In genomic region chr5:126201996-126202395, GRCm38 (mm10) we compare ENCODE assay signal across 24 mouse cellular contexts.
DNase-seq lines count a peak whose midpoint lies in the region; ATAC-seq and TF ChIP-seq lines count a peak whose summit lies in the region.
"Had no signal": no experiment of that assay in that cellular context is flagged by ENCODE, and none has a peak within 500 bp of the region (broad histone marks: within the 10 kb centered on the region; RNA-seq: fewer than 3 reads in every experiment).

No protein-coding gene starts in this region.

- peak; percentile 25 for DNase-seq in hindbrain, embryonic 10.5 days (ENCODE audit: low spot score)
- DNase-seq in brain, embryonic 14.5 days (ENCODE audit: low read depth) = peak; percentile 27
- DNase-seq in forelimb bud, embryonic 11.5 days (ENCODE audit: low read depth, low spot score) = peak; percentile 3
- peak; percentile 49 for DNase-seq in neural tube, embryonic 11.5 days (ENCODE audit: low spot score)
- no peak for DNase-seq in layer of hippocampus, adult 2 months (ENCODE audit: low spot score in 2 of 2)
- no peak for DNase-seq in urinary bladder, postnatal 36 days (ENCODE audit: low spot score in 2 of 2)
- no peak for DNase-seq in spleen, adult 18-20 months
- DNase-seq: adrenal gland, adult 8-10 months; cerebellum, adult 18-20 months; kidney, adult 9 months; kidney, postnatal 25 days; lung, postnatal 4 days; right cerebral cortex, adult 18-20 months; right cerebral cortex, postnatal 4 days; thymus, postnatal 25 days had no signal

- peaks cover 6% of the 10 kb centered on the region for H3K4me1 ChIP-seq in hindbrain, embryonic 10.5 days (replicated peaks)
- peaks cover 3% of the 10 kb centered on the region; the same call in 1 of the 2 replicates for H3K4me1 ChIP-seq in hindbrain, embryonic 16.5 days (ENCODE audit: control insufficient read depth, insufficient read depth, low read depth, low read length)
- 0 out of 2 replicates have a peak, but pooled peaks cover 3% of the 10 kb centered on the region for H3K4me1 ChIP-seq in neural tube, embryonic 11.5 days (ENCODE audit: control insufficient read depth, insufficient read depth, low read length)
- H3K4me1 ChIP-seq: embryonic facial prominence, embryonic 10.5 days; forebrain, embryonic 15.5 days; intestine, embryonic 15.5 days; limb, embryonic 15.5 days; liver, embryonic 15.5 days; lung, embryonic 15.5 days; stomach, embryonic 15.5 days had no signal

- TF ChIP-seq POLR2A in brain, embryonic 14.5 days (IDR thresholded peaks at IDR 0.05; ENCODE audit: borderline replicate concordance, extremely low read depth, insufficient read depth, insufficient read length, poor library complexity, severe bottlenecking) = no peak

- no peak for ATAC-seq in hindbrain, embryonic 16.5 days
- no peak for ATAC-seq in neural tube, embryonic 11.5 days (ENCODE audit: insufficient read depth, low FRiP score, low TSS enrichment)
- ATAC-seq: activated CD4-positive, CD25-positive, alpha-beta regulatory T cell, adult 4 months; forebrain, embryonic 15.5 days; intestine, embryonic 15.5 days had no signal

- no peak overlapping the region for H3K9ac ChIP-seq in hindbrain, embryonic 16.5 days (ENCODE audit: low read depth, low read length)
- no peak overlapping the region for H3K9ac ChIP-seq in neural tube, embryonic 11.5 days (ENCODE audit: low read length)
- H3K9ac ChIP-seq: forebrain, embryonic 15.5 days; intestine, embryonic 15.5 days; limb, embryonic 15.5 days; liver, embryonic 15.5 days; lung, embryonic 15.5 days; stomach, embryonic 15.5 days had no signal

- TF ChIP-seq CTCF in brain, embryonic 14.5 days (IDR thresholded peaks at IDR 0.05; ENCODE audit: borderline replicate concordance, extremely low read depth, insufficient read depth, insufficient read length) = no peak
- no peak for TF ChIP-seq CTCF in layer of hippocampus, adult 2 months (conservative IDR thresholded peaks at IDR 0.05)

- WGBS in hindbrain, embryonic 10.5 days = 39% methylated on average over 9 of the region's 9 CpGs
- WGBS in hindbrain, embryonic 16.5 days = 32% methylated on average over 9 of the region's 9 CpGs
- 15% methylated on average over 9 of the region's 9 CpGs for WGBS in neural tube, embryonic 11.5 days

- no peak overlapping the region for H3K4me2 ChIP-seq in hindbrain, embryonic 16.5 days (ENCODE audit: low read length)
- H3K4me2 ChIP-seq in neural tube, embryonic 11.5 days (ENCODE audit: low read depth) = no peak overlapping the region
- H3K4me2 ChIP-seq: forebrain, embryonic 15.5 days; intestine, embryonic 15.5 days; limb, embryonic 15.5 days; liver, embryonic 15.5 days; lung, embryonic 15.5 days; stomach, embryonic 15.5 days had no signal

- no peaks in the 10 kb centered on the region for H3K9me3 ChIP-seq in hindbrain, embryonic 10.5 days
- H3K9me3 ChIP-seq in hindbrain, embryonic 16.5 days (ENCODE audit: control insufficient read depth, low read length) = no peaks in the 10 kb centered on the region
- no peaks in the 10 kb centered on the region for H3K9me3 ChIP-seq in neural tube, embryonic 11.5 days (ENCODE audit: control insufficient read depth, low read length)
- H3K9me3 ChIP-seq: embryonic facial prominence, embryonic 10.5 days; forebrain, embryonic 15.5 days; intestine, embryonic 15.5 days; limb, embryonic 15.5 days; lung, embryonic 15.5 days; stomach, embryonic 15.5 days had no signal

- no peak overlapping the region for H3K27ac ChIP-seq in hindbrain, embryonic 10.5 days
- H3K27ac ChIP-seq in hindbrain, embryonic 16.5 days (ENCODE audit: low read depth, low read length) = no peak overlapping the region
- no peak overlapping the region for H3K27ac ChIP-seq in neural tube, embryonic 11.5 days (ENCODE audit: low read depth, low read length)
- no peak overlapping the region for H3K27ac ChIP-seq in layer of hippocampus, adult 2 months
- H3K27ac ChIP-seq: embryonic facial prominence, embryonic 10.5 days; forebrain, embryonic 15.5 days; intestine, embryonic 15.5 days; limb, embryonic 15.5 days; liver, embryonic 15.5 days; lung, embryonic 15.5 days; stomach, embryonic 15.5 days had no signal

- no peaks in the 10 kb centered on the region for H3K27me3 ChIP-seq in hindbrain, embryonic 10.5 days (ENCODE audit: insufficient read depth, poor library complexity, severe bottlenecking)
- no peaks in the 10 kb centered on the region for H3K27me3 ChIP-seq in hindbrain, embryonic 16.5 days (replicated peaks; ENCODE audit: control insufficient read depth, insufficient read depth, low read length)
- H3K27me3 ChIP-seq in neural tube, embryonic 11.5 days (ENCODE audit: control insufficient read depth, insufficient read depth, low read length) = no peaks in the 10 kb centered on the region
- H3K27me3 ChIP-seq: forebrain, embryonic 15.5 days; intestine, embryonic 15.5 days; limb, embryonic 15.5 days; liver, embryonic 15.5 days; lung, embryonic 15.5 days; stomach, embryonic 15.5 days had no signal

- H3K36me3 ChIP-seq in hindbrain, embryonic 10.5 days = no peaks in the 10 kb centered on the region
- no peaks in the 10 kb centered on the region for H3K36me3 ChIP-seq in hindbrain, embryonic 16.5 days (ENCODE audit: control insufficient read depth, insufficient read depth, low read length)
- no peaks in the 10 kb centered on the region for H3K36me3 ChIP-seq in neural tube, embryonic 11.5 days (ENCODE audit: control insufficient read depth, insufficient read depth, low read length)
- H3K36me3 ChIP-seq: embryonic facial prominence, embryonic 10.5 days; forebrain, embryonic 15.5 days; intestine, embryonic 15.5 days; limb, embryonic 15.5 days; liver, embryonic 15.5 days; lung, embryonic 15.5 days; stomach, embryonic 15.5 days had no signal

- no peak overlapping the region for H3K4me3 ChIP-seq in hindbrain, embryonic 10.5 days
- no peak overlapping the region for H3K4me3 ChIP-seq in hindbrain, embryonic 16.5 days (ENCODE audit: low read length)
- H3K4me3 ChIP-seq in neural tube, embryonic 11.5 days (ENCODE audit: low read depth, low read length) = no peak overlapping the region
- no peak overlapping the region for H3K4me3 ChIP-seq in layer of hippocampus, adult 2 months
- H3K4me3 ChIP-seq: embryonic facial prominence, embryonic 10.5 days; forebrain, embryonic 15.5 days; intestine, embryonic 15.5 days; limb, embryonic 15.5 days; liver, embryonic 15.5 days; lung, embryonic 15.5 days; stomach, embryonic 15.5 days had no signal

Comparison
In these comparisons a context has a peak if more than half of its experiments do, and no peak if none do; other contexts are left out.
1. DNase-seq: peak in hindbrain, embryonic 10.5 days (single experiment), brain, embryonic 14.5 days (single experiment), forelimb bud, embryonic 11.5 days (single experiment) and neural tube, embryonic 11.5 days (single experiment); none in layer of hippocampus, adult 2 months (0 of 2), urinary bladder, postnatal 36 days (0 of 2) and spleen, adult 18-20 months (0 of 2).